Mouse (Mus musculus): ENCODE measurements at regions not wholly inside any gene's neighbourhood (a gene's known extent, or its start where the extent isn't known, plus 50 kb on each side); places are given as distances from the start of the nearest gene placed in this dataset.

GRCm38 (mm10) chr11:7497803-7498202 is 284.1 kb upstream of the Igfbp3 start:
- 83% methylated on average over 6 of the region's 6 CpGs for WGBS
- Histone ChIP-seq H3K27ac (ENCODE audit: low read length) (no peak overlapping the region), H3K9me3 (ENCODE audit: control insufficient read depth, low read length) (no peaks in the 10 kb centered on the region), H3K4me2 (ENCODE audit: low read length) (no peak overlapping the region), H3K9ac (replicated peaks; ENCODE audit: low read depth, low read length) (no peak overlapping the region), H3K27me3 (replicated peaks; ENCODE audit: control insufficient read depth, insufficient read depth, low read length) (no peaks in the 10 kb centered on the region), H3K4me1 (replicated peaks; ENCODE audit: control insufficient read depth, insufficient read depth, low read length) (0 out of 2 replicates have a peak, but pooled peaks cover 2% of the 10 kb centered on the region), H3K36me3 (ENCODE audit: control insufficient read depth, insufficient read depth) (no peaks in the 10 kb centered on the region), H3K4me3 (replicated peaks; ENCODE audit: low read length) (no peak overlapping the region)
- ATAC-seq = no peak

- no peak for ATAC-seq
- Histone ChIP-seq H3K4me3 (replicated peaks; ENCODE audit: low read length) (no peak overlapping the region), H3K9me3 (ENCODE audit: control insufficient read depth, low read length) (no peaks in the 10 kb centered on the region), H3K27ac (ENCODE audit: low read length) (no peak overlapping the region), H3K4me1 (replicated peaks; ENCODE audit: control insufficient read depth, insufficient read depth, low read length) (no peaks in the 10 kb centered on the region), H3K36me3 (ENCODE audit: control insufficient read depth, insufficient read depth) (no peaks in the 10 kb centered on the region), H3K9ac (replicated peaks; ENCODE audit: low read depth, low read length) (no peak overlapping the region), H3K27me3 (replicated peaks; ENCODE audit: control insufficient read depth, insufficient read depth, low read length) (no peaks in the 10 kb centered on the region), H3K4me2 (ENCODE audit: low read length) (no peak overlapping the region)
- 80% methylated on average over 7 of the region's 7 CpGs for WGBS
Measured at GRCm38 (mm10) chr11:7473832-7474545, 260.3 kb upstream of the Igfbp3 start.

GRCm38 (mm10) chr11:7465522-7465921 is 251.8 kb upstream of the Igfbp3 start:
- ATAC-seq = no peak
- H3K4me1 ChIP-seq (replicated peaks; ENCODE audit: control insufficient read depth, insufficient read depth, low read length) = no peaks in the 10 kb centered on the region
- H3K9me3 ChIP-seq (ENCODE audit: control insufficient read depth, low read length) = no peaks in the 10 kb centered on the region
- H3K9ac ChIP-seq (replicated peaks; ENCODE audit: low read depth, low read length) = no peak overlapping the region
- H3K4me3 ChIP-seq (replicated peaks; ENCODE audit: low read length) = no peak overlapping the region
- H3K4me2 ChIP-seq (ENCODE audit: low read length) = no peak overlapping the region
- no peaks in the 10 kb centered on the region for H3K27me3 ChIP-seq (replicated peaks; ENCODE audit: control insufficient read depth, insufficient read depth, low read length)
- H3K36me3 ChIP-seq (ENCODE audit: control insufficient read depth, insufficient read depth) = no peaks in the 10 kb centered on the region
- 69% methylated on average over 1 of the region's 1 CpGs for WGBS
- no peak overlapping the region for H3K27ac ChIP-seq (ENCODE audit: low read length)

- WGBS = 85% methylated on average over 6 of the region's 6 CpGs
Measured at GRCm38 (mm10) chr11:7461956-7462771, 248.4 kb upstream of the Igfbp3 start.

GRCm38 (mm10) chr11:7451756-7452155 is 238.0 kb upstream of the Igfbp3 start:
- ATAC-seq = no peak
- 85% methylated on average over 4 of the region's 4 CpGs for WGBS
- Histone ChIP-seq H3K4me2 (ENCODE audit: low read length) (no peak overlapping the region), H3K27ac (ENCODE audit: low read length) (no peak overlapping the region), H3K27me3 (replicated peaks; ENCODE audit: control insufficient read depth, insufficient read depth, low read length) (no peaks in the 10 kb centered on the region), H3K9me3 (ENCODE audit: control insufficient read depth, low read length) (no peaks in the 10 kb centered on the region), H3K9ac (replicated peaks; ENCODE audit: low read depth, low read length) (no peak overlapping the region), H3K36me3 (ENCODE audit: control insufficient read depth, insufficient read depth) (no peaks in the 10 kb centered on the region), H3K4me1 (replicated peaks; ENCODE audit: control insufficient read depth, insufficient read depth, low read length) (no peaks in the 10 kb centered on the region), H3K4me3 (replicated peaks; ENCODE audit: low read length) (no peak overlapping the region)

More at GRCm38 (mm10) chr11:7461956-7462771, 248.4 kb upstream of the Igfbp3 start:
- H3K36me3 ChIP-seq (ENCODE audit: control insufficient read depth, insufficient read depth) = no peaks in the 10 kb centered on the region
- H3K9ac ChIP-seq (replicated peaks; ENCODE audit: low read depth, low read length) = no peak overlapping the region
- H3K4me3 ChIP-seq (replicated peaks; ENCODE audit: low read length) = no peak overlapping the region
- no peaks in the 10 kb centered on the region for H3K27me3 ChIP-seq (replicated peaks; ENCODE audit: control insufficient read depth, insufficient read depth, low read length)
- H3K4me1 ChIP-seq (replicated peaks; ENCODE audit: control insufficient read depth, insufficient read depth, low read length) = no peaks in the 10 kb centered on the region
- H3K27ac ChIP-seq (ENCODE audit: low read length) = no peak overlapping the region
- H3K9me3 ChIP-seq (ENCODE audit: control insufficient read depth, low read length) = no peaks in the 10 kb centered on the region
- ATAC-seq = no peak
- H3K4me2 ChIP-seq (ENCODE audit: low read length) = no peak overlapping the region

- Histone ChIP-seq H3K27ac (ENCODE audit: low read length) (no peak overlapping the region), H3K27me3 (replicated peaks; ENCODE audit: control insufficient read depth, insufficient read depth, low read length) (no peaks in the 10 kb centered on the region), H3K9ac (replicated peaks; ENCODE audit: low read depth, low read length) (no peak overlapping the region), H3K9me3 (ENCODE audit: control insufficient read depth, low read length) (no peaks in the 10 kb centered on the region), H3K36me3 (ENCODE audit: control insufficient read depth, insufficient read depth) (no peaks in the 10 kb centered on the region), H3K4me1 (replicated peaks; ENCODE audit: control insufficient read depth, insufficient read depth, low read length) (no peaks in the 10 kb centered on the region), H3K4me3 (replicated peaks; ENCODE audit: low read length) (no peak overlapping the region), H3K4me2 (ENCODE audit: low read length) (no peak overlapping the region)
- ATAC-seq = no peak
- 95% methylated on average over 8 of the region's 8 CpGs for WGBS
Measured at GRCm38 (mm10) chr11:7444494-7444893, 230.8 kb upstream of the Igfbp3 start.

GRCm38 (mm10) chr11:7439276-7439675 is 225.6 kb upstream of the Igfbp3 start:
- H3K4me1 ChIP-seq (replicated peaks; ENCODE audit: control insufficient read depth, insufficient read depth, low read length) = no peaks in the 10 kb centered on the region
- no peak overlapping the region for H3K4me3 ChIP-seq (replicated peaks; ENCODE audit: low read length)
- H3K36me3 ChIP-seq (ENCODE audit: control insufficient read depth, insufficient read depth) = no peaks in the 10 kb centered on the region
- no peak overlapping the region for H3K9ac ChIP-seq (replicated peaks; ENCODE audit: low read depth, low read length)
- no peaks in the 10 kb centered on the region for H3K9me3 ChIP-seq (ENCODE audit: control insufficient read depth, low read length)
- H3K27ac ChIP-seq (ENCODE audit: low read length) = no peak overlapping the region
- no peak for ATAC-seq
- no peaks in the 10 kb centered on the region for H3K27me3 ChIP-seq (replicated peaks; ENCODE audit: control insufficient read depth, insufficient read depth, low read length)
- 89% methylated on average over 3 of the region's 3 CpGs for WGBS
- H3K4me2 ChIP-seq (ENCODE audit: low read length) = no peak overlapping the region

GRCm38 (mm10) chr11:7434591-7434990 is 220.9 kb upstream of the Igfbp3 start:
- WGBS = 98% methylated on average over 3 of the region's 3 CpGs
- Histone ChIP-seq H3K4me3 (replicated peaks; ENCODE audit: low read length) (no peak overlapping the region), H3K27me3 (replicated peaks; ENCODE audit: control insufficient read depth, insufficient read depth, low read length) (no peaks in the 10 kb centered on the region), H3K9me3 (ENCODE audit: control insufficient read depth, low read length) (no peaks in the 10 kb centered on the region), H3K4me2 (ENCODE audit: low read length) (no peak overlapping the region), H3K9ac (replicated peaks; ENCODE audit: low read depth, low read length) (no peak overlapping the region), H3K4me1 (replicated peaks; ENCODE audit: control insufficient read depth, insufficient read depth, low read length) (no peaks in the 10 kb centered on the region), H3K27ac (ENCODE audit: low read length) (no peak overlapping the region), H3K36me3 (ENCODE audit: control insufficient read depth, insufficient read depth) (no peaks in the 10 kb centered on the region)
- no peak for ATAC-seq

GRCm38 (mm10) chr11:7427771-7428170 is 214.0 kb upstream of the Igfbp3 start:
- no peak overlapping the region for H3K4me2 ChIP-seq (ENCODE audit: low read length)
- peaks cover 5% of the 10 kb centered on the region; the same call in 1 of the 2 replicates for H3K4me1 ChIP-seq (replicated peaks; ENCODE audit: control insufficient read depth, insufficient read depth, low read length)

More at GRCm38 (mm10) chr11:7427771-7428170, 214.0 kb upstream of the Igfbp3 start:
- Histone ChIP-seq H3K9ac (replicated peaks; ENCODE audit: low read depth, low read length) (no peak overlapping the region), H3K9me3 (ENCODE audit: control insufficient read depth, low read length) (no peaks in the 10 kb centered on the region), H3K27me3 (replicated peaks; ENCODE audit: control insufficient read depth, insufficient read depth, low read length) (no peaks in the 10 kb centered on the region), H3K27ac (ENCODE audit: low read length) (no peak overlapping the region), H3K4me3 (replicated peaks; ENCODE audit: low read length) (no peak overlapping the region), H3K36me3 (ENCODE audit: control insufficient read depth, insufficient read depth) (no peaks in the 10 kb centered on the region)
- WGBS = 91% methylated on average over 4 of the region's 4 CpGs
- no peak for ATAC-seq
